Mouse (Mus musculus): ENCODE data around the gene Acot6.

DNA sequence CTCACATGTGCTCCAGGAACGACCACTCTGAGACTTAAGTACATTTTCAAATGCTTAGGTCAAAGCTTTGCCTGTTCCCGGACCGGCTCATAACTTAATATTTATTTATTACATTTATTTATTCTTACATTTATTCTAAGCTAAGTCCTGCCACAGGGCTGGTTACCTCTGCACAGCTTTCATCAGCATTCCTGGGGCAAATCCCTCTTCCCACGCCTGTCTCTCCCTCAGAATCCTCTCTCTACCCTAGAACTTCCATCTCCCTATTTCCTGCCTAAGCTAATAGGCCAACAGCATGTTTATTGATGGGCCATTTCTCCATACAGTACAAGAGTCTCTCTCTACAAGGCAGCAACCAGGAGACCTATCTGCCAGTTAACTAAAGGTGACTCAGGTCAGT lies 32.7 kb upstream of the Acot6 start:
- TF ChIP-seq CTCF (IDR thresholded peaks at IDR 0.05; ENCODE audit: insufficient read depth, low read depth, low read length) (no peak), POLR2A (IDR thresholded peaks at IDR 0.05; ENCODE audit: insufficient read depth, low read depth, low read length) (no peak)
